Mouse (Mus musculus) CH12.LX (cell line): Measurements from ENCODE around the gene Kcna6. TPM values are rescaled to one million over a fixed set of nuclear protein-coding genes. Genes with fewer than 3 reads are reported as not detected.

Experiments used
- DNase-seq: peaks from one replicate; pipeline ENCODE4 v3.0.0-alpha.2; 2013; ENCODE audit errors: extremely low read depth
- H3K27ac ChIP-seq: 2 replicates; pipeline ENCODE4 v1.5.1; 2012; ENCODE audit warnings: low read depth, mild to moderate bottlenecking, control low read depth, moderate library complexity; ENCODE audit not compliant: insufficient read depth
- H3K27me3 ChIP-seq: replicated peaks from 2 replicates; pipeline ENCODE3; 2012; ENCODE audit warnings: inconsistent platforms
- H3K36me3 ChIP-seq, 2 experiments: replicated peaks in 1 of 2; 2 replicates each; pipeline versions ENCODE3 to v1.6.1; 2012; ENCODE audit warnings: inconsistent platforms in 1 of 2, low read length in 1 of 2, mild to moderate bottlenecking in 1 of 2, mixed read lengths in 1 of 2, moderate library complexity in 1 of 2; ENCODE audit not compliant: control insufficient read depth in 1 of 2, insufficient read depth in 1 of 2
- H3K4me1 ChIP-seq, 2 experiments: 2 replicates each; pipeline ENCODE4 v1.6.1; 2012; ENCODE audit warnings: inconsistent platforms in 1 of 2, moderate library complexity in 1 of 2; ENCODE audit not compliant: insufficient read depth in 2 of 2, control insufficient read depth in 1 of 2
- H3K4me2 ChIP-seq: 2 replicates; pipeline ENCODE4 v1.6.1; 2012; ENCODE audit warnings: low read depth, mild to moderate bottlenecking, control low read depth; ENCODE audit not compliant: poor library complexity, insufficient read depth, severe bottlenecking
- H3K4me3 ChIP-seq, 3 experiments: fragments of 150-350 bp in 1 of 3; sonication (generic) in 1 of 3; replicated peaks in 1 of 3; 2 replicates each; pipeline versions ENCODE3 to v1.5.1; 2011 to 2012; ENCODE audit warnings: low read depth in 2 of 3, low read length in 2 of 3, mild to moderate bottlenecking in 2 of 3, moderate library complexity in 2 of 3, control low read depth in 1 of 3, improper control_type of control experiment in 1 of 3, inconsistent platforms in 1 of 3, mixed read lengths in 1 of 3; ENCODE audit not compliant: poor library complexity in 1 of 3
- H3K79me2 ChIP-seq: replicated peaks from 2 replicates; pipeline ENCODE4 v1.6.1; 2012; ENCODE audit warnings: mild to moderate bottlenecking, moderate library complexity; ENCODE audit not compliant: control insufficient read depth, poor library complexity, insufficient read depth, severe bottlenecking; ENCODE audit errors: extremely low read depth
- H3K9ac ChIP-seq: 2 replicates; pipeline ENCODE4 v1.6.1; 2012; ENCODE audit warnings: low read depth, mild to moderate bottlenecking, control low read depth, moderate library complexity; ENCODE audit not compliant: insufficient read depth
- H3K9me3 ChIP-seq: replicated peaks from 2 replicates; pipeline ENCODE3; 2012; ENCODE audit warnings: low read length, inconsistent platforms, mixed read lengths
- E2F4 ChIP-seq: IDR thresholded peaks from 2 replicates; pipeline ENCODE4 v1.6.1; 2011; ENCODE audit warnings: low read depth, low read length, improper control_type of control experiment; ENCODE audit not compliant: insufficient replicate concordance
- ELF1 ChIP-seq: IDR thresholded peaks from 2 replicates; pipeline ENCODE4 v1.6.1; 2014; ENCODE audit warnings: low read depth, mild to moderate bottlenecking, inconsistent platforms, low read length, improper control_type of control experiment
- GABPA ChIP-seq: IDR thresholded peaks from 2 replicates; pipeline ENCODE4 v1.6.1; 2012; ENCODE audit warnings: low read depth, low read length, improper control_type of control experiment, inconsistent platforms; ENCODE audit not compliant: insufficient replicate concordance
- JUN ChIP-seq: IDR thresholded peaks from 2 replicates; pipeline ENCODE4 v1.6.1; 2011; ENCODE audit warnings: low read depth, mild to moderate bottlenecking, low read length, improper control_type of control experiment, moderate library complexity; ENCODE audit not compliant: insufficient read depth
- JUND ChIP-seq: conservative IDR thresholded peaks from 2 replicates; pipeline ENCODE4 v1.6.1; 2011; ENCODE audit warnings: low read depth, low read length, improper control_type of control experiment
- MAX ChIP-seq: IDR thresholded peaks from 2 replicates; pipeline ENCODE4 v1.6.1; 2011; ENCODE audit warnings: low read length, improper control_type of control experiment
- MEF2A ChIP-seq: IDR thresholded peaks from 2 replicates; pipeline ENCODE4 v1.6.1; 2014; ENCODE audit warnings: low read depth, mild to moderate bottlenecking, inconsistent platforms, low read length, improper control_type of control experiment, borderline replicate concordance
- MXI1 ChIP-seq: IDR thresholded peaks from 2 replicates; pipeline ENCODE4 v1.6.1; 2011; ENCODE audit warnings: mild to moderate bottlenecking, low read depth, low read length, improper control_type of control experiment
- POLR2A ChIP-seq: IDR thresholded peaks from 2 replicates; pipeline ENCODE4 v1.6.1; 2011; ENCODE audit warnings: low read depth, mild to moderate bottlenecking, improper control_type of control experiment, low read length
- POLR2AphosphoS2 ChIP-seq: IDR thresholded peaks from 2 replicates; pipeline ENCODE4 v1.6.1; 2011; ENCODE audit warnings: low read depth, low read length, improper control_type of control experiment
- RCOR1 ChIP-seq: conservative IDR thresholded peaks from 2 replicates; pipeline ENCODE4 v1.6.1; 2012; ENCODE audit warnings: low read depth, mild to moderate bottlenecking, inconsistent platforms, low read length, improper control_type of control experiment
- SIN3A ChIP-seq: IDR thresholded peaks from 2 replicates; pipeline ENCODE4 v1.6.1; 2012; ENCODE audit warnings: low read length, improper control_type of control experiment, inconsistent platforms
- USF1 ChIP-seq: IDR thresholded peaks from 2 replicates; pipeline ENCODE4 v1.6.1; 2014; ENCODE audit warnings: low read depth, mild to moderate bottlenecking, inconsistent platforms, low read length, improper control_type of control experiment
- ZC3H11A ChIP-seq: IDR thresholded peaks from 2 replicates; pipeline ENCODE4 v1.6.1; 2012; ENCODE audit warnings: low read depth, mild to moderate bottlenecking, inconsistent platforms, low read length, improper control_type of control experiment
- ZNF384 ChIP-seq: IDR thresholded peaks from 2 replicates; pipeline ENCODE4 v1.6.1; 2012; ENCODE audit warnings: low read depth, low read length, improper control_type of control experiment, inconsistent platforms
- dilution Hi-C: fragments of 300-500 bp; cut with MboI; formaldehyde crosslinking; loops from 2 replicates; pipeline ENCODE4 v1.14.3; 2020; ENCODE audit warnings: low sequenced_read_pairs; ENCODE audit not compliant: extremely low pct_unique_long_range_greater_than_20kb, extremely low pct_ligation_motif_present
- in situ Hi-C: fragments of 300-500 bp; cut with MboI; formaldehyde crosslinking; loops from 3 replicates; pipeline ENCODE4 v1.14.3; 2019; ENCODE audit warnings: low sequenced_read_pairs, low pct_ligation_motif_present, low pct_unique_long_range_greater_than_20kb, mixed read lengths
- polyA plus RNA-seq: library from polyadenylated mRNA; unstranded; fragments of >175 nt; gene quantifications from 2 replicates; pipeline ENCODE4 v1.2.1, GENCODE M21; 2012; ENCODE audit warnings: low read depth; ENCODE audit not compliant: insufficient read length
- total RNA-seq, 2 experiments: library from RNA; depleted of rRNA; stranded (reverse); fragments of 300-350 nt in 1 of 2; fragments of >200 nt in 1 of 2; gene quantifications; 2 replicates each; pipeline ENCODE4 v1.2.3; 2012 to 2014

Kcna6 gene
- total and polyA plus RNA-seq, 3 experiments = not detected

GRCm38 (mm10) chr6:126764563-126765091 lies 24.2 kb upstream of the Kcna6 start:
- H3K4me2 ChIP-seq = no peak overlapping the region
- H3K9me3 ChIP-seq = no peaks in the 10 kb centered on the region
- peaks cover 7 to 9% of the 10 kb centered on the region in 2 experiments; a peak in 3 of 4 replicates for H3K4me1 ChIP-seq
- H3K27me3 ChIP-seq = peaks cover 52% of the 10 kb centered on the region
- in situ Hi-C loops = no loop called here
- H3K4me3 ChIP-seq = no peak overlapping the region
- no peaks in the 10 kb centered on the region for H3K36me3 ChIP-seq
- no peaks in the 10 kb centered on the region for H3K79me2 ChIP-seq
- dilution Hi-C loops = no loop called here
- TF ChIP-seq MXI1 (no peak), USF1 (no peak), SIN3A (no peak), MEF2A (no peak), POLR2A (no peak), POLR2AphosphoS2 (no peak), RCOR1 (no peak)
- H3K9ac ChIP-seq = no peak overlapping the region
- H3K27ac ChIP-seq = no peak overlapping the region
- no peak for DNase-seq

DNA sequence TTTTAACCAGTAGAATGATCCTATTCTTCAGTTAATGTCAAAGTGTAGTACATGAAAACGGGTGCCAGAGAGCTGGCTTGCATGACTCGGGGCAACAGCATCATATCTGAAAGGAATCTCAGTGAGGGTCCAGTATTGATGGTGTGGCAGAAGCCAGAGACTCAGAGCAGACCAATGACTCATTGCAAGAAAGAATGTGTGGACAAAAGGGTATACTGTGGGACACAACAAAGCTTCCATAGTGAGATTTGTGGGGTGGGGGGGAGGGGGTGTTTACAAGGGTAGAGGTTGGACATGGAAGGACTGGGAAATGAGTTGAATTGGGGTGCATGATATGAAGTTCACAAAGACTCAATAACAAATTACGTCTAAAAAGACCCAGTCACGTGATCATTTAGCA lies 20.9 kb upstream of the Kcna6 start:
- no peak for TF ChIP-seq POLR2AphosphoS2
- no peak for TF ChIP-seq ELF1
- no peak for TF ChIP-seq MAX
- TF ChIP-seq ZNF384 = no peak
- no peak for TF ChIP-seq E2F4
- TF ChIP-seq ZC3H11A = no peak
- TF ChIP-seq JUN = no peak
- TF ChIP-seq JUND = no peak
- no peak for TF ChIP-seq USF1
- no peak for TF ChIP-seq GABPA
- Histone ChIP-seq H3K9ac (no peak overlapping the region), H3K27me3 (peaks cover 69% of the 10 kb centered on the region), H3K9me3 (no peaks in the 10 kb centered on the region), H3K4me3 (no peak overlapping the region), H3K4me2 (peak overlapping the region; percentile 15), H3K79me2 (no peaks in the 10 kb centered on the region), H3K27ac (no peak overlapping the region), H3K4me1 (peaks cover 0 to 3% of the 10 kb centered on the region in 2 experiments; a peak in 1 of 4 replicates), H3K36me3 (no peaks in the 10 kb centered on the region)
- DNase-seq = no peak
- in situ Hi-C loops (no loop called here), dilution Hi-C loops (no loop called here)
